Mouse (Mus musculus): ENCODE results near the gene Opcml. TPM values are rescaled to one million over a fixed set of nuclear protein-coding genes. Genes with fewer than 3 reads are reported as not detected.

Gene Opcml
- polyA plus RNA-seq, 1 experiment, result 0.08 TPM

DNA sequence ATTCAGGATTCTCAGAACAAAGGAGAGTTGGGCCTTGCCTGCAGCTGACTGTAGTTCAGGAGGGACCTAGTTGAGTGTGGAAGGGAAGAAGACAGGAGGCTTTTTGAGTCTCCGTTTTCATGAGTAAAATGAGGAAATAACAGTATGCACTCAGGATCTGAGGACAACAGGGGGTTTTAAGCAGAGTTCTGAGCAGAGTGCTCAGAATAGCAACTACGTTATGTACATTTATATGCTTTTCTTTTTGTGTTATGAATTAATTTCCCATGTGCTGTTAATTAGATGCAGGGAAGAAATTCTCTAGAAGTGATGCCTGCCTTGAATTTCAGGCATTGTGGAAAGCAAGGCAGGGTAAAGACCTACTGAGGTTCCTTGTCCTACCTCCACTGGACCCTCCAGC is 697.9 kb downstream of the Opcml start:
- Histone ChIP-seq H3K27ac (ENCODE audit: insufficient read depth, low read depth, low read length) (no peak overlapping the region), H3K36me3 (ENCODE audit: control insufficient read depth, insufficient read depth, low read length) (no peaks in the 10 kb centered on the region), H3K4me1 (ENCODE audit: control insufficient read depth, insufficient read depth, low read length) (no peaks in the 10 kb centered on the region), H3K27me3 (replicated peaks; ENCODE audit: control insufficient read depth, insufficient read depth, low read length) (no peaks in the 10 kb centered on the region), H3K4me3 (ENCODE audit: insufficient read depth, low read depth, low read length) (no peak overlapping the region)
- TF ChIP-seq CTCF (conservative IDR thresholded peaks at IDR 0.05; ENCODE audit: insufficient read depth, insufficient read length, low read depth, low read length) (no peak), POLR2A (IDR thresholded peaks at IDR 0.05; ENCODE audit: low read depth, low read length) (no peak)
- DNase-seq, result no peak
- WGBS, result 84% methylated on average over 2 of the region's 2 CpGs

- Histone ChIP-seq H3K27ac (ENCODE audit: insufficient read depth, low read depth, low read length) (no peak overlapping the region), H3K4me1 (ENCODE audit: control insufficient read depth, insufficient read depth, low read length) (no peaks in the 10 kb centered on the region), H3K36me3 (ENCODE audit: control insufficient read depth, insufficient read depth, low read length) (no peaks in the 10 kb centered on the region), H3K27me3 (replicated peaks; ENCODE audit: control insufficient read depth, insufficient read depth, low read length) (no peaks in the 10 kb centered on the region), H3K4me3 (ENCODE audit: insufficient read depth, low read depth, low read length) (no peak overlapping the region)
- no peak for DNase-seq
- WGBS, result 55% methylated on average over 4 of the region's 4 CpGs
- no peak for TF ChIP-seq POLR2A (IDR thresholded peaks at IDR 0.05; ENCODE audit: low read depth, low read length)
- no peak for TF ChIP-seq CTCF (conservative IDR thresholded peaks at IDR 0.05; ENCODE audit: insufficient read depth, insufficient read length, low read depth, low read length)
Observed at GRCm38 (mm10) chr9:28489828-28490227, 699.3 kb downstream of the Opcml start.

DNA sequence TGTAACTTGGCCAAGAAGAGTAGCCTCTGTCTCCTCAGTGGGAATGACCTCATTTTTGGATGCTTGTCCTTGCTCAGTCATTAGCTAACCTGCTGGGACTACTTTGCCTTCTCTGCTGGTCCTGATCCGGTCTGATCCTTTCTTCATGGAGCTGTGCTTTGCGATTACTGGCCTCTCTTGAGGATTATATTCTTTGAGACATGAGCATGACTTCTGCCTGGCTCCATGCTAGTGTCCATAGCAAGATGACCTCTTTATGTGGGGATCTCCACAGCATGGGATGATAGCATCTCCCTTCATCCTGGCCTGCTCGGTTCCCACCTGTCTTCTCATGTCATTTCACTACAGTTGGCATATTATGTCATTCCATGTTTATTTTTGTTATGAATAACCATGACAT is 699.8 kb downstream of the Opcml start:
- TF ChIP-seq CTCF (conservative IDR thresholded peaks at IDR 0.05; ENCODE audit: insufficient read depth, insufficient read length, low read depth, low read length) (no peak), POLR2A (IDR thresholded peaks at IDR 0.05; ENCODE audit: low read depth, low read length) (no peak)
- Histone ChIP-seq H3K4me1 (ENCODE audit: control insufficient read depth, insufficient read depth, low read length) (no peaks in the 10 kb centered on the region), H3K27me3 (replicated peaks; ENCODE audit: control insufficient read depth, insufficient read depth, low read length) (no peaks in the 10 kb centered on the region), H3K4me3 (ENCODE audit: insufficient read depth, low read depth, low read length) (no peak overlapping the region), H3K36me3 (ENCODE audit: control insufficient read depth, insufficient read depth, low read length) (no peaks in the 10 kb centered on the region), H3K27ac (ENCODE audit: insufficient read depth, low read depth, low read length) (no peak overlapping the region)
- no peak for DNase-seq
- WGBS, result 93% methylated on average over 3 of the region's 3 CpGs

DNA sequence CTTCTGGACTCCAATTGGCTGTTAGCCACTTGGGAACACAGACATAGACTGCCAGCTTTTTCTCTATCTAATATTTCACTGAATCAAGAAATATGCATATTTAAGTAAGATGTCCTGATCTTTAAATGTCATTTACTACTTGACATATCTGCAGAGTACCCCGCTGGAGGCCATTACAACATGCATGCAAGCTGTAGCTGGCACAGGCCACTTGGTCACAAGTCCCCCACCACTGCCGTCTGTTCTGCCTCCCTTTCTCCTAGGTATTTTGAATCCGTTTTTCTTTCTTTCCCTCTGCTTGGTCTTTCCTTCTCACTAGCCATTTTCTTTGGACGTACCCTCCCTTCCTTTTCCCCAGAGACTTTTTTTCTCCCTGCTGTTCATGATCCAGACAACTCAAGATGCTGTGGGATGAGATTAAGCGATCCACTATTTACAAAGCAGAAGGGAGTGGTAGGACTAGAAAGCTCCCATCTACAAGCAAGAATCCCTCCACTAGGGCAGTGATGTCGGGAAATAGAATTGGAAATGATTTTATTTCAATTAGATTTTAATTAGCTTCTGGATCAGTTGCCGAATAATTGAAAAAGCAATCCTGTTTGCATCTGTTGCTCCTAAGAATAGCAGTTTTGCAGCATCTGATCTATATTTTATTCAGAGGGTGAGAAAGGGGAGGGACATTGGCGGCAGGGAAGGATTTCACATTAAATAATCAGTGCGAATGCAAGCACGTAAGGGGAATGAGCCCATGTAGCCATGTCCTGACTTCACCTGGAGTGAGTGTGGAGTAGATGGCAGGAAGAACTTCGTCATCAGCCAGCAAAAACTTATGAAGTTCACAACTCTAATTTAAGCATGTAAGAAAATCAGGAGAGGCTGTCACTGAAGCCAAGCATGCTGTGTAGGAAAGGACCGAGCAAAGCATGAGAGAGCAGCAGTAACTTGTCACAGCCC is 709.5 kb downstream of the Opcml start:
- Histone ChIP-seq H3K4me3 (ENCODE audit: insufficient read depth, low read depth, low read length) (no peak overlapping the region), H3K27me3 (replicated peaks; ENCODE audit: control insufficient read depth, insufficient read depth, low read length) (no peaks in the 10 kb centered on the region), H3K4me1 (ENCODE audit: control insufficient read depth, insufficient read depth, low read length) (no peaks in the 10 kb centered on the region), H3K27ac (ENCODE audit: insufficient read depth, low read depth, low read length) (no peak overlapping the region), H3K36me3 (ENCODE audit: control insufficient read depth, insufficient read depth, low read length) (no peaks in the 10 kb centered on the region)
- TF ChIP-seq POLR2A (IDR thresholded peaks at IDR 0.05; ENCODE audit: low read depth, low read length) (no peak), CTCF (conservative IDR thresholded peaks at IDR 0.05; ENCODE audit: insufficient read depth, insufficient read length, low read depth, low read length) (no peak)
- WGBS, result 78% methylated on average over 12 of the region's 12 CpGs
- no peak for DNase-seq

DNA sequence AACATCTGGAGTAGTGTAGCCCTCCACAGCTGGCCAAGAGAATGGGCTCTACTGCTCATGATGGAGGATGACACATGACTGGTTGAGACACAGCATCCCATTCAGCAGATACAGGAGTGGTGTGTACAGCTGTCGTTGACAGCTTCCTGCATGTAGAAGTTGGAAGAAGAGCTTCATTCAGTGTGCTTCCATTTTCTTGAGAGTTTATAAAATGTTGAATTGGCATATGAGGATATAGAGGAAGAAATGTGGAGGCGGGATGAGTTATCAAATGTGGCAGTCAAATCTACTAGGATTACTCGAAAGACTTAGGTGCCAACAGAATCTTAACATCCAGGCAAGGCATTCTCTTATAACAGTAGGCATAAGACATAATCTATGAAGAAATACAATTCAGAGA is 723.3 kb downstream of the Opcml start:
- H3K36me3 ChIP-seq (ENCODE audit: control insufficient read depth, insufficient read depth, low read length), result no peaks in the 10 kb centered on the region
- DNase-seq, result no peak
- H3K4me1 ChIP-seq (ENCODE audit: control insufficient read depth, insufficient read depth, low read length), result no peaks in the 10 kb centered on the region
- TF ChIP-seq CTCF (conservative IDR thresholded peaks at IDR 0.05; ENCODE audit: insufficient read depth, insufficient read length, low read depth, low read length) (no peak), POLR2A (IDR thresholded peaks at IDR 0.05; ENCODE audit: low read depth, low read length) (no peak)
- no peaks in the 10 kb centered on the region; the same call in 1 of the 2 replicates for H3K27me3 ChIP-seq (replicated peaks; ENCODE audit: control insufficient read depth, insufficient read depth, low read length)
- H3K4me3 ChIP-seq (ENCODE audit: insufficient read depth, low read depth, low read length), result no peak overlapping the region
- H3K27ac ChIP-seq (ENCODE audit: insufficient read depth, low read depth, low read length), result no peak overlapping the region
- WGBS, result 91% methylated on average over 3 of the region's 3 CpGs

DNA sequence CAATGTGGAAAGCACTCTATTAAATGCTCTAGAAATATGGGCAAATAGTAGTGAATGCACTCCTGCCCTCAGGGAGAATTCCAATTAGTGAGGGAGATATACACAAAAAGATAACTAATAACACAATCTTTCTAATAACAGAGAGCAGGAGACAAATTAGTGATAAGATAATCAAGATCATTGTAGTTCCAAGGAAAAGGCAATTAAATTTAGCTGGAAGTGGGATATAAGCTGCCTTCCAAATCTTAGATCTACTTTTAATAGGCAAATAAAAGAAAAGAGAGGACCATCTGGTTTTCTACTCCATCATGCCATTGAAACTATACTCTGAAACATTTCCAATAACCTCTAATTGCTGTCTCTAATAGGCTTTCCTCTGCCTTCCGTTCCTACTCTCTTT is 742.6 kb downstream of the Opcml start:
- TF ChIP-seq CTCF (conservative IDR thresholded peaks at IDR 0.05; ENCODE audit: insufficient read depth, insufficient read length, low read depth, low read length), result no peak
- no peak for TF ChIP-seq POLR2A (IDR thresholded peaks at IDR 0.05; ENCODE audit: low read depth, low read length)
- no peak for DNase-seq
- no peaks in the 10 kb centered on the region for H3K27me3 ChIP-seq (replicated peaks; ENCODE audit: control insufficient read depth, insufficient read depth, low read length)
- H3K27ac ChIP-seq (ENCODE audit: insufficient read depth, low read depth, low read length), result no peak overlapping the region
- no peaks in the 10 kb centered on the region for H3K4me1 ChIP-seq (ENCODE audit: control insufficient read depth, insufficient read depth, low read length)
- whole genome bisulfite sequencing, result 47% methylated on average over 1 of the region's 1 CpGs
- H3K4me3 ChIP-seq (ENCODE audit: insufficient read depth, low read depth, low read length), result no peak overlapping the region
- no peaks in the 10 kb centered on the region for H3K36me3 ChIP-seq (ENCODE audit: control insufficient read depth, insufficient read depth, low read length)

DNA sequence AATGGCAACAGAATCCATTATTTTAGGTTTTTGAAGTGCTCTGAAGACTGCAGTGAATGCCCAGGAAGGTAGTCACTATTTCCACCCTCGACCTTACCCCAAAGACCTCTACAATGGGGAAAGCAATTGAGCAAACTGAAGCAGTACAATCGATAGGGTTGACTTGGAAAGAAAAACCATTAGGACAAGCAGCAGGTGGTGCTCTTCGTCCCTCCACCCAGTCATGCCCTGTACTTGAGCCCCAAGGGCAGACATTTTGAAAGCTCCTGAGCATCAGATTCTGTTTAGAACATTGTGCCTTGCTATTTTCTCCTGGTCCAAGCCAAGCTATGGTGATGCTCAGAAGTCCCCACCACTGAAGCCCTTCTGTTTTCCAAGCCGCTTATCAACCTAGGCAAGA is 744.4 kb downstream of the Opcml start:
- no peak for TF ChIP-seq POLR2A (IDR thresholded peaks at IDR 0.05; ENCODE audit: low read depth, low read length)
- TF ChIP-seq CTCF (conservative IDR thresholded peaks at IDR 0.05; ENCODE audit: insufficient read depth, insufficient read length, low read depth, low read length), result no peak
- WGBS, result 78% methylated on average over 4 of the region's 4 CpGs

More for the DNA sequence above, 744.4 kb downstream of the Opcml start:
- H3K27ac ChIP-seq (ENCODE audit: insufficient read depth, low read depth, low read length), result no peak overlapping the region
- H3K4me1 ChIP-seq (ENCODE audit: control insufficient read depth, insufficient read depth, low read length), result no peaks in the 10 kb centered on the region
- no peak for DNase-seq
- H3K27me3 ChIP-seq (replicated peaks; ENCODE audit: control insufficient read depth, insufficient read depth, low read length), result no peaks in the 10 kb centered on the region
- no peak overlapping the region for H3K4me3 ChIP-seq (ENCODE audit: insufficient read depth, low read depth, low read length)
- no peaks in the 10 kb centered on the region for H3K36me3 ChIP-seq (ENCODE audit: control insufficient read depth, insufficient read depth, low read length)
